Mouse (Mus musculus): ENCODE results near the gene Arhgap10. TPM values are rescaled to one million over a fixed set of nuclear protein-coding genes. Genes with fewer than 3 reads are reported as not detected.

Gene Arhgap10
- total RNA-seq, 1 experiment from 2014 or later = 11.5 TPM

GRCm38 (mm10) chr8:77459696-77460095 lies 58.1 kb downstream of the Arhgap10 start:
- ATAC-seq (replicated peaks; ENCODE audit: insufficient number of reproducible peaks, low FRiP score, low TSS enrichment, poor library complexity, severe bottlenecking) = no peak

DNA sequence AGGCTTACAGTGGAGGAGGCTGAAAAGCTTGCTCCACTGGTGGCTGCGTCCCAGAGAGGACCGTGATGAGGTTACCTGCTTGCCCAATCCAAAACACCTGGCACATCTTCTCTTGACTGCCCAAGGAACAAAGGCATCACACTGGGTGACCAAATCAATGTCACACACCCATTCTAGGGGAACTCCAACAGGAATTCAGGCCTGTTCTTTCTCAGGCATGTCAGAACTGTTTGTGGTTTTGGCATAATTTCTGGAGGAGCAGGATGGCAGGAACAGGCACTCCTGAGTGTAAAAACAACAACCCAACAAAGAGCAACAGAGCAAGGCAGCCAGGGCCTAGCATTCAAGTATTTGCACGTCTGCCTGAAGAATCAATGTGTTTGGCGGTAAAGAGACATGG lies 59.2 kb downstream of the Arhgap10 start:
- no peak for ATAC-seq (replicated peaks; ENCODE audit: insufficient number of reproducible peaks, low FRiP score, low TSS enrichment, poor library complexity, severe bottlenecking)

DNA sequence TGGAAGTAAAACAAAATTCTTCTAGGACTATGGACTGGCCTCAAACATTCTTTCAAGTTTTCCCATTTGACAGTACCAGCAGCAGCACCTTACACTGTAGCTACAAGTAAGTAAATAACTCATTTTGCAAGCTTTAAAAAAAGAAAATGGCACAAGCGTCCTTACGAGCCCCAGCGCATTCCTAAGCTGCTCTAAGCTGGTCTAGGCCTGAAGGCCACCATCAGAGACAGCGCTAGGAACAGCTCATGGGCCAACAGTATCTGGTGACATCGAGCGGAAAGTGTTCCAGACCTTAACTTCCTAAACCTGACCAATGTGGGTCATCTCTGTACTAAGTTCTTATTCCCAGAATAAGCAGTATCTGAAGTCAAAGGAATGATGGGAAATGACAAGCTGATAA lies 61.5 kb downstream of the Arhgap10 start:
- ATAC-seq (replicated peaks; ENCODE audit: insufficient number of reproducible peaks, low FRiP score, low TSS enrichment, poor library complexity, severe bottlenecking) = no peak

GRCm38 (mm10) chr8:77453836-77454235 lies 63.9 kb downstream of the Arhgap10 start:
- no peak for ATAC-seq (replicated peaks; ENCODE audit: insufficient number of reproducible peaks, low FRiP score, low TSS enrichment, poor library complexity, severe bottlenecking)

GRCm38 (mm10) chr8:77451466-77452382 lies 66.0 kb downstream of the Arhgap10 start:
- no peak for ATAC-seq (replicated peaks; ENCODE audit: insufficient number of reproducible peaks, low FRiP score, low TSS enrichment, poor library complexity, severe bottlenecking)

- no peak for ATAC-seq (replicated peaks; ENCODE audit: insufficient number of reproducible peaks, low FRiP score, low TSS enrichment, poor library complexity, severe bottlenecking)
Observed at GRCm38 (mm10) chr8:77451052-77451451, 66.7 kb downstream of the Arhgap10 start.

GRCm38 (mm10) chr8:77446294-77446693 lies 71.5 kb downstream of the Arhgap10 start:
- no peak for ATAC-seq (replicated peaks; ENCODE audit: insufficient number of reproducible peaks, low FRiP score, low TSS enrichment, poor library complexity, severe bottlenecking)

DNA sequence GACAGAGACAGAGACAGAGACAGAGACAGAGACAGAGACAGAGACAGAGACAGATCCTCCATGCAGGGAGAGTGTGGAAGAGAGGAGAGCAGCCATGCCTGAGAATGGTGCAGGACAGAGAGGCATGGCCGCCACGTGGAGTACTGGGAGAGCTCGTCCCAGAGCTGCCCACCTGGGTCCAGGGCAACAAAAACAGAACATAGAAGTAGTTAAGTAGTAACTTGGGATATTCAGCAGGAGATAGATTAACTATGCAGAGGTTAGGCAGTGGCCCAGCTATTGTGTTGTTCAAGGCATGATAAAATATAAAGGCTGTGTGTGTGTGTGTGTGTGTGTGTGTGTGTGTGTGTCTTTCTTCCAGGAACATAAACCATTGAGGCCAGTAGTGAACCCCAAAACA lies 72.1 kb downstream of the Arhgap10 start:
- no peak for ATAC-seq (replicated peaks; ENCODE audit: insufficient number of reproducible peaks, low FRiP score, low TSS enrichment, poor library complexity, severe bottlenecking)

DNA sequence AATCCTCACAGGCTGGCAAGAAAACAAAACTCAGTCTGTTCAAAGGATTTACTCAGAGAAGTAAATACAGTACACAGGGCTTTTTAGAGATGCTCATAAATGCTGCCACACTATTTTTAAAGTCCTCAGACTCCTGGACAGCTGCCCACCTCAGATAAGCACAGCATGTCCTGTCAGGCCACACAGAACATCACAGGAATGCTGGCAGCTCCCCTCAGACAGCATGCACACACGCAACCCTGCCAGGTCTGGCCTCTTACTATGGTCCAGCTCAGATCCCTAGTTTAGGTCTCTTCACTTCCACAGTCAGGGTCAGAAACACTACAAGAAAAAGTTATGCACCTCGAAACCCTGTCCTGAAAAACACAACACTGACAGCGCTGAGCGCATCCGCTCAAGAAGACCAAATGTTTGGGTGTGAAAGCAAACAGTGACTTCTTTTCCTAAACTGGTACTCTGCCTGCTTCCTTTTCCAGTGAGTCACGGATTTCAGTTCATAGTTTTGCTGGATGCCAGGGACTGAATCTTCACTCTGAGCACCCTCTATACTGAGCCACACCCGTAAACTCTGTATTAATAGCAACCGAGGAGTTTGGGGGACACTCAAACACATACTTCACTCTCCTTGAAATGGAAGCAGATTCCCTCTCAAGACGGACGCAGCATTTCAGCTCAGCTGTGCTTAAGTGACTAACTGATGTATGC lies 73.4 kb downstream of the Arhgap10 start:
- no peak for ATAC-seq (replicated peaks; ENCODE audit: insufficient number of reproducible peaks, low FRiP score, low TSS enrichment, poor library complexity, severe bottlenecking)

DNA sequence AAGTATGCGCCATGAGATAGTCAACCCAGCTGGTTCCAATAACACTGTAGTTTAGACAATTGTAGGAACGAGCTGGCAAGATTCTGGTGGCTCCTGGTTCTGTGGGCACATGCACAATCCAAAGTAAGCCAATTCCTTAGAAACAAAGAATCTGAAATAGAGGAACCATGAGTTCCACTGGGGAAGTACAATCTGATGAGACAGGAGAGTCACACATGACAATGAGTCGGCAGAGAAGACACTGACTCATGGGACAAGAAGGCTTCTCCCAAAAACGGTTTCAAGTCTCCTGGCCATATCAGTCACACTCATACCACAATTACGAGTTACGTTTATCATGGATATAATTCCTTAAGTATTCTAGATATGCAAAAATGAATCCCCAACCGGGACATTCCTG lies 75.3 kb downstream of the Arhgap10 start:
- ATAC-seq (replicated peaks; ENCODE audit: insufficient number of reproducible peaks, low FRiP score, low TSS enrichment, poor library complexity, severe bottlenecking) = no peak

DNA sequence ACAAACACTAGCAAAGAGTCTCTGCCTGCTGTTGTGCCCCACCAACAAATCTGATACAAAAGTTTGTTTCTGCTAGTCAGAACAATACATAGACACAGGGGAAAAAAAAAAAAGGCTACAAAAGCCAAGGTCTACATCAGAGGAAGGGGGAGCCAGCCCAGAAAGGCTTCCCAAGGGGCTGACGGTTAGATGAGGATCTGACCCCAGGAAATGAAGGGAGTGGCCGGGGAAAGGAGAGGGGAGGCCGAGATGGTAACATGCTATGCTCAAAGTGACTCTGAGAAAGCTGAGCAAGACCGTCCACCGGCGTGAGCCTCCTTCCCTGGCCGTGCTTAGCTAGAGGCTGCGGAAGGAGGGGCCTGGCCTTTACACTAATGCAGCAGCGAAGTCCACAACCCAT lies 76.8 kb downstream of the Arhgap10 start:
- no peak for ATAC-seq (replicated peaks; ENCODE audit: insufficient number of reproducible peaks, low FRiP score, low TSS enrichment, poor library complexity, severe bottlenecking)

DNA sequence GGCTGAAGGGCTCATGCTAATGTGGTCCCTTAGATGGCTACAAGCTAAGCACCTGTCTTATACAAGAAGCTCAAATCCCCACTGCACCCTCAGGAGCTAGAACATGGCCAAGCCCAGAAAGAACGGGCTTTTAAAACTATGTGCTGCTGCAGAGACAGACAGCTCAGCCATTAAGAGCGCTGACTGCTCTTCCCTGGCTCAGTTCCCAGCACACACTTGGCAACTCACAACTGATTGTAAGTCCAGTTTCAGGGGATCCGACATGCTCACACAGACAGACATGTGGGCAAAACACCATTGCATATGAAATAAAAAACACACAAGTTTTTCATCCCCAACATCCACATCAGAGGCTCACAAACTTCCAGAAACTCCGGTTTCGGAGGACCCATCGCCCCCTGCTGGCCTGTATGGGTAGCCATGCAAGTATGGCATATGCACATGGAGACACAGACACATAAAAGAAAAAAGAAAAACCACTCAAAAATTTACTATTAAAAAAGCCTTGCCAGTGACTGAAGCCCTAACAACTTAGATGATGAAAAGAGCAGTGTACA lies 77.4 kb downstream of the Arhgap10 start:
- no peak for ATAC-seq (replicated peaks; ENCODE audit: insufficient number of reproducible peaks, low FRiP score, low TSS enrichment, poor library complexity, severe bottlenecking)

GRCm38 (mm10) chr8:77439670-77440069 lies 78.1 kb downstream of the Arhgap10 start:
- ATAC-seq (replicated peaks; ENCODE audit: insufficient number of reproducible peaks, low FRiP score, low TSS enrichment, poor library complexity, severe bottlenecking) = no peak

DNA sequence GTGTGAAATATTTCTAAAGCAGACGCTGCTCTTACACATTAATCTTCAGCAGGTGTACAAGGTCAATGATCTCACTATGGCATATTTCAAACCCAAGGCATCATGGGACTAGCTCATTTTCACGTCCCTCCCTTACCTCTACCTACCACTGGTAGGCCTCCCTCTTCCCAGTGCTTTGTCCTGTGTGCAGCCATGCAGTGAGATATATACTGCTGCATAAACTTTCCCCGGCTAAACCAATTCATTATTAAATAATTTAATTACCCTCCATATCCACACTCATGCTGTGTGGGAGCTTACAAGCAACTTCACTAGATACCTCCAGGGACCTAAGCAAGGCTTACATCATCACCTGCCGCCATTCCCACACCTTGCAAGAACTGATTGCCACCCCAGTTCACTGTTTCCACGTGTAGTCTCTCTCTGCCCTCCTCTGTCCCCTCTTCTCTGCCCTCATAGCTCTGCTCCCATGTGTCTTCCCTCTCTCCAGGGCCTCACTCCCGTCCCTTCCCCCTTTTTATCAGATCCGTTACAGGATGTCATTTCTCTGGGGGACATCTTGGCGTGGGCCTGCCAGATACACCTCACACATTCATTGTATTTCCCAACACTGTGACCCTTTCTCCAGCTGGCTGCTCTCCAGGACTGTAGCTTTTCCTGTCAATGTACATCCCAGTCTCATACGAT lies 79.8 kb downstream of the Arhgap10 start:
- ATAC-seq (replicated peaks; ENCODE audit: insufficient number of reproducible peaks, low FRiP score, low TSS enrichment, poor library complexity, severe bottlenecking) = no peak

- no peak for ATAC-seq (replicated peaks; ENCODE audit: insufficient number of reproducible peaks, low FRiP score, low TSS enrichment, poor library complexity, severe bottlenecking)
Observed at GRCm38 (mm10) chr8:77436013-77436990, 81.5 kb downstream of the Arhgap10 start.

DNA sequence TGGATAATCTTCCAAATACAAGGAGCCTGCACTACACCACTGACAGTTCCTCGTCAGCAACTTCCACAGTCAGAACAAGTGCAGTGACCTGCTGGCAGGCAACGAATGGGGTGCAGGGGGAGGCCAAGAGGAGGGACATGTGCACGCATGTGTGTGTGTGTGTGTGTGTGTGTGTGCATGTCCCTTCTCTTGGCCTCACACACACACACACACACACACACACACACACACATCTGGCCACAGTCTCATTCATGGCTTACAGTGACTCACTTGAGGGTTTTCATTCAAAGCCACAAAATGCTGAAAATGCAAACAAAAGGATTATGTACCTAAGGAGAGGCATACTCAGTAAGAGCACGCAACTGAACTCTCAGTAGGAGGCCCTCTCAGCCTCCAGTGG lies 84.5 kb downstream of the Arhgap10 start:
- ATAC-seq (replicated peaks; ENCODE audit: insufficient number of reproducible peaks, low FRiP score, low TSS enrichment, poor library complexity, severe bottlenecking) = no peak

DNA sequence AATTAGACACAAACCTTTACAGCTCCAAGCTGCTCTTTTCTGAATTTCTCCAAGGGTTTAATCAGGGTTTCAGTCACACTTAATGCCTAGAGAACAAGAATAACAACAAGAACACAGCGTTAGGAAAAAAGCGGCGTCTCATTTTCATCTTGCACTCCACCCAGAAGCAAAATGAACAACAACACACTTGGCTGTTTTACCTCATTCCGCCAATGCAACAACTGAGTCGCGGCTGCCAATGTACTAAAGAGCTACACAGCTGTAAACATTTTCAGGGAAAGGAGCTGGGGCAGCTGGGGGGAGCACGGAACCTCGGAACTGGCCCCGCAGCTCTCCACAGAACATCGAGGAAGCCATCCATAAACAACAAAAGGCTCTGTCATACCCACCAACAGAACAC lies 85.0 kb downstream of the Arhgap10 start:
- ATAC-seq (replicated peaks; ENCODE audit: insufficient number of reproducible peaks, low FRiP score, low TSS enrichment, poor library complexity, severe bottlenecking) = no peak

DNA sequence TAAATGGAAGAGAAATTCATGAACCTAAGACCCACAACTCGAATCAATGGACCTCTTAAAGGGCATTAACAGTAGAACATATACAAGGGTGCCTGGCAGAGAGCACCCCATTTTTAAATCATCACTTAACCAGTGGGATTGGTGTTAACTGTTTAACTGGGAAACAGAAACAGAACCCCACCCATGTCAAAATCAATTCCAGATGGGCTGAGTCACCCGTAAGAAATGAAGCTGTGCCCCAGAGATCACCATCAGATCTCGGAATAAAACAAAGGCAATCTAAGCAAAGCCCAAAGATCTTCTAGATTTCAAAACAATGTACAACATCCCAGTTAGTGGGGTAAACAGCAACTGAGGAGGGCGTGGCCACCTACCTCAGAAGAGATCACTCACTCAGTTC lies 89.3 kb downstream of the Arhgap10 start:
- no peak for ATAC-seq (replicated peaks; ENCODE audit: insufficient number of reproducible peaks, low FRiP score, low TSS enrichment, poor library complexity, severe bottlenecking)
